Mouse (Mus musculus): ENCODE results near the gene Vmn1r3.
"Not testable (repeated sequence)": the region's sequence is repeated elsewhere in the genome, so short reads cannot be mapped to it uniquely, and the experiment has no call there.

- not testable (repeated sequence) for TF ChIP-seq MAFK (IDR thresholded peaks at IDR 0.05; ENCODE audit: insufficient read depth, low read depth, low read length); ZNF384 (IDR thresholded peaks at IDR 0.05; ENCODE audit: low read depth, low read length); CHD2 (IDR thresholded peaks at IDR 0.05; ENCODE audit: low read depth, low read length); ZC3H11A (IDR thresholded peaks at IDR 0.05; ENCODE audit: borderline replicate concordance, low read depth, low read length); HCFC1 (IDR thresholded peaks at IDR 0.05; ENCODE audit: borderline replicate concordance, insufficient read depth, low read length)
Measured at GRCm38 (mm10) chr4:3176195-3176594, 9.0 kb downstream of the Vmn1r3 start.

Data from ES-E14 (cell line).